Mouse (Mus musculus): Measurements from ENCODE around the gene Dusp15. TPM values are rescaled to one million over a fixed set of nuclear protein-coding genes. Genes with fewer than 3 reads are reported as not detected.

Gene Dusp15
- total RNA-seq, 2 experiments from 2014 or later = not detected

DNA sequence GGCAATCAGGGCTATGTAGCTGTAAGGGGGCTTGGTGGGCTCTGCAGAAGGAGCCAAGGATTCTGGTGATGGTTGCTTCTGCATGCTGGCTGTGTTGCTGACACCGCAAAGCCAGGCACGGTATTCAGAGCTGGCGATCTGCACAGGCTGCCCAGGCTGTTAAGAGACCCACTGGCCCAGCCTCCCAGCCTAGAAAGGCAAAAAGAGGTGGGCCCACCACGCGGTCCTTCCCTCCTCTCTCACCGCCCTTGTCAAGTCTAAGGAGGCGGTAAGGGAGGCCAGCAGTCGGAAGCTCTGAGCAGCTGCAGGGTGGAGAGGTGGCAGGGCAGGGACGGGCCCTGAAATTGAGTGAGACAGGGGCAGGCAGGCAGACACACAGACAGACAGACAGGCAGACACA, 18.4 kb downstream of the Dusp15 start, which contains the start of gene Foxs1:
Gene Foxs1 (minus strand): TSS at position 161 of the 400 bp plus-strand sequence.
- no peak for ATAC-seq (replicated peaks; ENCODE audit: low FRiP score, poor library complexity, severe bottlenecking)

DNA sequence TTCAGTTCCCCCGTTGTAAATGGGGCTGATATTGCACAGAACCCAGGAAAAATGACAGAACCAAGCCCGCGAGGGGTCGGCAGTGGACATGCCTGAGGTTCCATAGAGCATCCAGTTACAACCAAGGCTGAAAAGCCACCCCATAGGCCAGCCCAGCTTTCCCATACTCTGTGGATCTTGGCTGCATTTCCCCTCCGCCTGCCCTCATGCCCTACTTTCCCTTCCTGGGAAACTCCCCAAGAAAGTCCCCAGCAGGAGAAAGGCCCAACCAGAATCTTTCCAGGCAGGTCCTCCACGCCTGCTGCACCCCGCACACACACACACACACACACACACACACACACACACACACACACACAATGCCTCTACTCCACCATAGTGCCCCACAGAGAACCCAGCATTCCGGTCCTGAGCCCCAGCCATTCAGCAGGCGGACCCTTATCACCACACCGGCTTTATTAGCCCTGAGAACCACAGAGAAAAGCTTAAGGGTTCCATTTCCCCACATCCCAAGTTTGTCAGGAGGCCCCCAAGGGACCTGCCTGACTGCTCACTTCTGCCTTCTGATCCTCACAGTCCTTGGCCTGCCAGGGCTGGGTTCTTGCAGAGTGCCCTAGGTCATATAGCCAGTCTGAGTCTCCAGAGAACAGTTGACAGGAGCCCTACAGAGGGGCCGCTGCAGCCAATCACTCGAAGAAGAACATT, 19.9 kb downstream of the Dusp15 start:
- ATAC-seq (replicated peaks; ENCODE audit: low FRiP score, poor library complexity, severe bottlenecking) = no peak

DNA sequence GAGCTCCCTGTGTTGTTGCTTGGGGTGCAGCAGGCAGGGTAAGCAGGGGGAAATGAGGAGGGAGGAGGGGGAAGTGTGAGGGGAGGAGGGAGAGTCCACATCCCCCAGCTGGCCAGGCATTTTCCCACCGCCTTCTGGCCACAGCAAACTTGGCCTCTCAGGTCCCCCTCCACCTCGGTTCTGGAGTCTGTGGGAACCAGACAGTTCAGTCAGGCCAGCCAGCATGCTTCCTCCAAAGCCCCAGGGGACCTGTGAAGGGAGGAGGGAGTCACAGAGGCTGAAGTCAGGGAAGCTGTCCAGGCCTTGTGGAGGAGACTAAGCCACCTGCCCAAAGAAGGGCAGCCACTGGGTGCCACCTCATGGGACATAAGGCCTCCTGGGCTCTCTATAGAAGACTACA, 21.2 kb downstream of the Dusp15 start:
- no peak for ATAC-seq (replicated peaks; ENCODE audit: low FRiP score, poor library complexity, severe bottlenecking)

DNA sequence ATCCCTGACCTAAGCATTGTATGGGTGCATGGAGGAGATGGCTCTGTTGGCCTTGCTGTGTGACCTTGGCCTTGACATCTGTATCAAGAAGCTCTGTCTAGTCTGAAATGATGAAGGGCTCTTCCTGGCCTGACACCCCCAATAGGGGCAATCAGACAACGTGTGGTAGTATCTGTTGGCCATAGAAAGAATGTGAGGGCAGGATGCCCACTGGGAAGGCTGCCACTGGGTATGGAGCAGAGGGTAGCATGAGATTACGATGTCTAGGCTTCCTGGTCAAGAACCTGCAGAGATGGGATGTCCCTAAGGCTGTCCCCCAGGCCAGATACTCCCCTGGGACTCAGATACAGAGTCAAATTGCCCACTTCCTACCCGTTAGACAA, 22.5 kb downstream of the Dusp15 start:
- ATAC-seq (replicated peaks; ENCODE audit: low FRiP score, poor library complexity, severe bottlenecking) = no peak

DNA sequence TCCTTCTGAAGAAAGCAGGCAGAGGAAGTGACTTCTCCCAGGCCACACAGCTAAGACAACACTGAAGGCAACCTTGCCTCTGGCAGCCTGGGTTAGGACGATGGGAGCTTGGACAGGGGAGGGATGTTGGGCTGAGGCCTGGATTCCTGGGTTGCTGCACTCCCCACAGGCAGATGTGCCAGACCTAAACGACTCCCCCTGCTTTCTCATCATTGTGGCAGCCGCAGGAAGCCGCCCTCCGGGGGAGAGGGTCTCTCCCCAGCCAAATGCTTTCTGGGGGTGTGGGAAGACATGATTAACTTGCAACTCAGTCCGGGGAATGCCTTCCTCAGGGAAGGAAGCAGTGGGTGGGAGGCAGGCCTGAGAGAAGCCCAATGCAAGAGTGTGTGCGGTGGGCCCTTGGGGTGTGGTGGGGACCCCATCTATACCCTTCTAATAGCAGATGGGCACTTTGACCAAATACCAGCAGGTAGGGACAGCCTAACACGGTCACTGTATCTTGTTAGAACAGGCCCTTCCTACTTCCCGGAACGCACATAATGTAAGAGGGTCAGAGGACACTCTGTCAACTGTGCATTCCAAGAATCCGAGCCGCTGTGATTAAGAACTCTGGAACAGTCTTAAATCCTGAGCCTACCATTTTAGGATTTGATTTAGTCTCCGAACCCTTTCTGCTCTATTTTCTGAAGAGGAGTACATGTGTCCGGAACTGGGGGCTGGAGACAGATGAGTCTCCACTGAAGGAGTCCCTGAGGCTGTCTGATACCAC, 23.1 kb downstream of the Dusp15 start:
- no peak for ATAC-seq (replicated peaks; ENCODE audit: low FRiP score, poor library complexity, severe bottlenecking)

DNA sequence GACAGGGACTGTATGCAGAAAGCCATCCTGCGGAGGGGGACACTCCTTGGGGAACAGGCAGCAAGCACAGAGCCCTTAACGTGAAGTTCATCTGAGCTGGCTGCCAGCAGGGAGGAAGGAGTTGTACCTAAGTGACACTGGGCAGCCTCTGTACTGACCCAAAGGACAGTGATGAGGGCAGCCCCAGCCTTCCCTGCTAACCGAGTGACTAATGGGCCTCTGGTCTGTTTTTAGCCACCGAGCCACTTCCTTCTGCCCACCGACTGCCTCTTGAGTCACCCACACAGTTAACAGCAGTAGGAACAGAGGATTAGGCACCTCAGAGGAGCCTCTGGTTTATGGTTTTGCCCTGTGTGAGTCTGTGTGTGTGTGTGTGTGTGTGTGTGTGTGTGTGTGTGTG, 24.1 kb downstream of the Dusp15 start:
- ATAC-seq (replicated peaks; ENCODE audit: low FRiP score, poor library complexity, severe bottlenecking) = no peak

DNA sequence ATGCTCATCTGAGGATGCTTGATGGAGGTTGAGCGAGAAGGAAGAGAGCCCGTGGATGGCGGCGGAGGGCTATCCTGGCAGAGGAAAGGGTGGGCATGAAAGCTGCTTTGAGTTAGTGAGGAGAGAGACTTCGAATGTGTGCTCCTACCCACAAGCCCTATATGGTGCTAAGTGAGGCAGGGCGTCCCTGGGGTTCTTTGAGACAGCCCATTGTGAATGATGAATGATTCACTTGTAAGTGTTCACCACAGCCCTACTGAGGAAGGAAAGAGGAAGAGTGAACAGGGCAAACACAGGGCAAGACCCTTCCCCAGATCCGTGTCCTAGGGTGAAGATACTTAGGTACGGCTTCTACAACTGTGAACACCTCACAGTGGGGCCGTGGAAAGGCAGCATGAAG, 24.6 kb downstream of the Dusp15 start:
- no peak for ATAC-seq (replicated peaks; ENCODE audit: low FRiP score, poor library complexity, severe bottlenecking)

DNA sequence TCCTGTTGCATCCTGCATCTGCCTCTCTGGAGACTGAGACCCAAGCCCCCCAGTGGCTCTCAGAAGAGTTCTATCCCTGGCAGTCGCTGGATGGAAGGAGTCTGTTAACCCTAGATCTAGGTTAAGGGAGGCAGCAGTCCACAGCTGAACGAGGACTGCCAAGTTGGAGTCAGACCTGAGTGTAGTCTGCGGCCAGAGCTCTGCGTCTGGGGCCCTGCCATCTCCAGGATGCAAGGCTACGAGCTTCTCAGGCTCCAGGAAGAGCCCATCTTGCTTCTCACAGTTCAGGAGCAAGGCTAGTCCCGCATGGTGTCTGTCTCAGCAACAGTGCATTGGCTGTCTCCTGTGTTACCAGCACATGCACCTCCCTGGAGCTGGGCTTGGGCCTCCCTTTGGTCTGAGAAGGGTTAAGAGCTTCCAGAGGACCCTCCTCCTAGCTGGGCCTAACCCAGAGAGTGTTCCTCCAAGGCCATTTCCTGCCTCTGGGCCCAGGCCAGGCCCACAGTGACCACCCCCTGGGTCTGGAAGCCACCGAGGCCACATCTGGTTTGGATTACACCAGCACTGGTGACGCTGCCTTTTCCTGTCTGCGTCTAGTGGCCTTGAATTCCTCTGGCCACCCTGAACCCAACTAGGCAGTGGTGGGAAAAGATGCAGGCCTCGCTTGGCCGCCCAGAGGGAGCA, 26.2 kb downstream of the Dusp15 start:
- no peak for ATAC-seq (replicated peaks; ENCODE audit: low FRiP score, poor library complexity, severe bottlenecking)

DNA sequence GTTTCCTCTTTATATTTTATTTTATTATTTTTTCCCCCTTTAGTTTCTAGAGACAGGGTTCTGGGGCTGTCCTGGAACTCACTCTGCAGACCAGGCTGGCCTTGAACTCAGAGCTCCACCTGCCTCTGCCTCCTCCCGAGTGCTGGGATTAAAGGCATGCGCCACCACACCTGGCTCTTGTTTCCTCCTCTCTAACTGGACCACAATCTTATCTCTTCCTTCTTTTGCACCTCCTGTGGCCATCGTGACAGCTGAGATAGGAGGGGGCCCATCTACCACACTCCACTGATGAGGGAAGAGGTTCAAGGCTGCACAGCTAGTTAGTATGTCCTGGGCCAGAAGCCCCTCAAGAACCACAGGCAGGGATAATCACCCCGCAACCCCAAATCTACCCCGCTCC, 27.0 kb downstream of the Dusp15 start:
- ATAC-seq (replicated peaks; ENCODE audit: low FRiP score, poor library complexity, severe bottlenecking) = no peak

DNA sequence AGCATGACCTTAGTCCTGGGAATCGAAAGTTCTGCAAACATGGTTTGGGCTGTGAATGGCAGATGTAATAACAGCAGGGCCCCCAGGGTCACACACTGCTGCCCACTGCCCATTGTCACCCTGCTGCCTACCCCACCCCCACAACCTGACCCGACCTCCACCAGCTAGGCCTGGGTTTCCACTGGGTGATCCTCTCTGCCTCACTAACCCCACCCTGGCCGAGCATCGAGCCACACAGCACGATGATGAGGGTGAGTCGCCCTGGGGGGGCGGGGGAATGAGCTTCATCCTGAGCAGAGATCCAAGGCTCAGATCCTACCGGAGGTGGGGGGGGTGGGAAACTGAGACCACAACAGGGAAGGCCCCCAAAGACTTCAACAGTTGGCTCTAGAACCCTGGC, 27.4 kb downstream of the Dusp15 start:
- ATAC-seq (replicated peaks; ENCODE audit: low FRiP score, poor library complexity, severe bottlenecking) = no peak

DNA sequence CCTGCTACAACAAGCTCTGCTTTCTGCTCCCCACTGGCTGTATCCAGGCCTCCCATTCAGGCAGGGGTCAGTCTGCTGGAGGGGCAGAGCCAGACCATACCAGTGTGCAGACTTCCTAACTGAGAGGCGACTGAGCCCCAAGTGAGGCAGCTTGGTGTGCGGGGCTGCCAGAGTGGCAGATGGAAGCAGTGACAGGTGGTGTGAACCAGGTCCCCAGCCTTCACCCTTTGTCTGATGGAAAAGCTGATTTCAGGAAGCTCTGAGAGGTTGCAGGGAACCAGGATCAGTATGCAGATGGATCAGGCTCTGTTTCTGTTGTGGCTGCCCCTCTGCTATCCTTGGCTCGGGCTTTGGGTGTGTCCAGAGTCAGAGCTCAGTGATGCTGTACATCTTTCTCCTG, 27.9 kb downstream of the Dusp15 start:
- ATAC-seq (replicated peaks; ENCODE audit: low FRiP score, poor library complexity, severe bottlenecking) = no peak

DNA sequence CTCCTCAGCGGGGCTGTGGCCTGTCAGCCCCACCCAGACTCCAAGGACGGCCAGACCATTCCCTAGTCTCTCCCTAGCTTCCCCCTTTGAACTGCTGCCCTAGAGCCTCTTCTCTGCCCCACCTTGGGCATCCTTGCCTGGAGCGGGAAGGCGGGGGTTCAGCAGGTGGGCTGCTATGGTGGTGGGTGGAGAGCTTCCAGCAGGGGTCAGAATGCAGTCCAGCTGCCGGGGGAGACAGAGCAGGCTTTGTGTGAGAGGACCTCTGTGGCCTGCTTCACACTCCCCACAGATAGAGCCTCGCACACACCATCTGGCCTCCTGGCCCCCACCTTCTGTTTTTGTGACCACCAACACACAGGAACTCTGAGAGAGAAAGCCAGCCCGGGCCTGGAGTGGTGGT, 29.1 kb downstream of the Dusp15 start:
- no peak for ATAC-seq (replicated peaks; ENCODE audit: low FRiP score, poor library complexity, severe bottlenecking)

DNA sequence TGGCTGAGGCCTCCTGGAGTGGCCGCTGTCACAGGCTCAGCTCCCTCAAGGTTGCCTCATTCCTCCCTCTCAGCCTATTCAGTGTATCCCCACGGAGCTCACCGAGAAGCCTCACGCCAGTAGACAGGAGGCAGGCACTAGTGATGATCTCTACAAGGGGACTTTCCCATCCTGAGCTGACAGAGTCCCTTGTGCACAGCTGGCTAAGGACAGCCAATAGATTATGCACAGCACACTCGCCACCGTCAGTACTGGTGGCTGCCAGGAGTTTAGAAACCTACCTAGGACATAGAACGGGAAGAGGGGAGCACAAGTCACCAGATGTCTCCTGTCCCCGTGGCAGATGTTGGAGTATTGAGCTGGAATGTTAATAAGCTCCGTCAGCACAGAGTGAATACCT, 33.8 kb downstream of the Dusp15 start:
- no peak for ATAC-seq (replicated peaks; ENCODE audit: low FRiP score, poor library complexity, severe bottlenecking)

DNA sequence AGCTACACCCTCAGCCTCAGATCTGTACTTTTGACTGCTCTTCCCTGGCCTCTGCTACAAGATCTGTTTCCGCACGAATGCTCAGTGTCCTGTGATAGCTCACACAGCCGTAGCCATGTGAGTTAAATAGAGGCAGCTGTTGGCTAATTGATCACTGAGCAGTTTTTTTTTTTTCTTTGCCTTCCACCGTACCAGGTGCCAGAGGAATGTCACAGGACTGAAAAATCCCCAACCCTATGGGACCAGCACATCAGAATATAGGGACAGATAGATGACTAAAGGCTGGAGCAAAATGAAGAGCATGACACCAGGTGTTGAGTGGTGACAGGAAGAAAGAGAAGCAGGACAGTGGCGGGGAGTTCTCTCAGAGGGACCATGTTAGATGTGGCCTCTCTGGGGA, 35.4 kb downstream of the Dusp15 start:
- ATAC-seq (replicated peaks; ENCODE audit: low FRiP score, poor library complexity, severe bottlenecking) = no peak

DNA sequence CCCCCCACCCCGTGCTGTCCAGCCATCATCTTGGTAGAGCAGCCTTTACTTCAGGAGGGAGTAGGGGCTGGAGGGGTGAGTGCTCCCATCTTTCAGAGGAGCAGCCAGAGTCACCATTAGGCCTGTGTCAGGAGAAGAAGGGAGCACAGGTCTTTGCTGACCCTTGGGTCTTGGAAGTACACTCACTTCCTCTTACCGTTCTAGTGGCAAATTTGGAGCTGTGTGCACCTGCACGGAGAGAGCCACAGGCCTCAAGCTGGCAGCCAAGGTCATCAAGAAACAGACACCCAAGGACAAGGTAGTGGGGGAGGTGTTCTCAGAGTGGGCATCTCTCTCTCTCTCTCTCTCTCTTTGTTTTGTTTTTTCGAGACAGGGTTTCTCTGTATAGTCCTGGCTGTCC, 36.0 kb downstream of the Dusp15 start:
- ATAC-seq (replicated peaks; ENCODE audit: low FRiP score, poor library complexity, severe bottlenecking) = no peak

DNA sequence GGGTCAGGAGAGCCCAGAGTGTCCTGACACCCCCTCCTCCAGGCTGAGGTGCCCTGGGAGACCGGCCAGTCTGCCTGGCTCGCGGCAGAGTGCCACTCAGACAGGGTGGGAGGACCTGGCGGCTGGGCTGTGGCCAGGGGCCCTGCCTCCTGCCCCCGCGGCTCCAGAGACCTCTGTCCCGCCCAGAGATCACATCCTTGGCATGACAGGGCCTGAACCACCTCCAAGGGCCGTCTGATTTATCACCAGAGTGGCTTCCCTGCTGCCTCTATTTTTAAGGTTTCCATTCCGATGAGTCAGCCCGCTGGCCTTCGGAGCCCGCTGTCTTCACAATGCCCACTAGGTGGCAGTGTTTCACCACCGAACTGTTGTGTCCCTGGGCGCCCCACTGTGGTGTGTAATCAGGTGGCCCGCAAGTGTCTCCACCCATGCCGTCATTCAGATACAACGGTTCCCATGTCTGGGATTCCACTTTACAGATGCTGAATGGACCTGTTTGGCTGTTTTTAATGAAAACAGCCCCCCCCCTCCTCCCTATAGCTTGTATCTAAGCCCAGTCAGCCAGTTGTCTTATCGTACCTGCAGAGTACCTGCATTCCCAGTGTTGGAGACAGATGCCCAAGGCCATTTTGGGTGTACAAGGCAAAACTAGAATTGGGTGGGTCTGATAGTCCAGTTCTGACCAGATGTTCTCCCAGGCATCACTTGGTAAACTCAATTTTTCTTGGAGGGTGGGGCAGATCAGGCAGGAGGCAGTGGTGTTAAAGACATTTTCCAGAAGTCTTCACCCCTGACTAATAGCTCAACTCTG, 37.0 kb downstream of the Dusp15 start:
- peak; percentile 71 for ATAC-seq (replicated peaks; ENCODE audit: low FRiP score, poor library complexity, severe bottlenecking)

DNA sequence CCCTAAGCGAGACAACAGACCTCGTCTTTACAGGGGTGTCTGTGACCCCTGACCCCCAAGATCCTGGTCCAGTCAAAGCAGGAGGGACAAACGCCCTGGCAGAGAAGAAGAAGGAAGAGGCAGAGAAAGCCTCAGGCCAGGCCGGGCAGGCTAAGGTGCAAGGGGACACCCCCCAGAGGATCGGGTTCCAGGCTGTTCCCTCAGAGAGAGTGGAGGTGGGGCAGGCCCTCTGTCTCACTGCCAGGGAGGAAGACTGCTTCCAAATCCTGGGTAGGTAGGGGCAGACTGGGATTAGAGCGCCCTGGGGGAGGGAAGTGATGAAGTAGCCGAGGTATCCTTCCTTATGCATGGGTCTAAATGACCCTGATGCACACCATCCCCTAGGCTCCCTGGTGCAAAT, 38.0 kb downstream of the Dusp15 start:
- ATAC-seq (replicated peaks; ENCODE audit: low FRiP score, poor library complexity, severe bottlenecking) = no peak

DNA sequence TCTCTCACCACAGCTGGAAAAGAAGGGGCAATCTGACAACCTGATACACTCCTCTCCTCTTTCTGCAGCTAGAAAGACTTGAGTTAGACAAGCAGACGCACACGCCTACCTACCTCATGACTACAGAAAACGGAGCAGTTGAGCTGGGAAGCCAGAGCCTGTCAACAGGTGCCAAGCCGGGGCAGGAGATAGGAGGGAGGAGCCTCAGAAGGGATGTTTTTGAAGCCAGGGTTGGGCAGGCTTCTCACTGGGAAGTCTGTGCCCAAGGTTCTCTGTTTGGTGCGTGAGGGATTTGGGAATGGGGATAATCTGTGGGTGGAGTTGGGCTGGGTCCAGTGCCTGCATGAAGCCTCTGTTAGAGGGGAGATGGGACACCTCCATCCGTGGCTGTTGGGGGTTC, 40.1 kb downstream of the Dusp15 start:
- ATAC-seq (replicated peaks; ENCODE audit: low FRiP score, poor library complexity, severe bottlenecking) = no peak

DNA sequence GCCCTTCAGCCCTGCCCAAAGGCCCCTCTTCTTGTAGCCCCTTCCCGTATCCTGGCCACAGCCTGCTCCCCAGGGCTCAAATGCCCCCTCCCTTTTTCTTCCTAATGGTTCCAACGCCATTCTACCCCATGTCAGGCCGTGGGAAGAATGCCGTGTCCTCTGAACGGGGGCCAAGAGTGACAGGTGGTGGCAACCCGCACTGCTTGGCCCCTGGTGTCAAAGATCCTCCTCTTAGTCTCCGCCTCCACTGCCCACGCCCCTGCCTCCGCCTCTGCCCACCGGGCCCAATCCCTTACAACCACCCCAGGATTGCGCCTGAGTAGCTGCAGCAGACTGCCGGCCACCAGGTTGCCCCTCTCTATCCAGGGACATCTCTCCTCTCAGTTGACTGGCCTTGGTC, 40.5 kb downstream of the Dusp15 start, which contains the start of gene Mylk2:
Gene Mylk2 (plus strand): TSS at position 322 of the 400 bp plus-strand sequence.
- ATAC-seq (replicated peaks; ENCODE audit: low FRiP score, poor library complexity, severe bottlenecking) = no peak

DNA sequence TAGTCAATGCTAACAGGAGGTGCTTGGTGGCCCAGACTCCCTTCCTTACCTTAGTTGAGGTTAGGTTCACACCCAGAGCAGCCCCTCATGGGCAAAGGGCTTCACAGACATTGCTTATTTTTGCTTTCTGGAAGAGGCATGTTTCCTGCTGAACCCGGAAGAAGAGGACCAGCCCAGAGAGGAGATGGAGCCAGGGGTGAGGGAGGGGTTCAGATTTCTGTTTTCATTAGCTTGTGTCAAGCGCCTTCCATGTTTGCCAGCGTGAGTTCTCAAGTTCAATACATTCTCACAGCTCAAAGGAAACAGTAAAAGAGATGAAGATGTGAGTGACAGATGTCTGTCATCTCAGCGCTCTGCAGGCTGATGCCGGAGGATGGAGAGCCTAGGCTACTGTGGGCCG, 41.6 kb downstream of the Dusp15 start:
- ATAC-seq (replicated peaks; ENCODE audit: low FRiP score, poor library complexity, severe bottlenecking) = no peak
